Mouse (Mus musculus) limb, embryonic 15.5 days (tissue): ENCODE measurements at regions not wholly inside any gene's neighbourhood (a gene's known extent, or its start where the extent isn't known, plus 50 kb on each side); places are given as distances from the start of the nearest gene placed in this dataset.
"Not testable (repeated sequence)": the region's sequence is repeated elsewhere in the genome, so short reads cannot be mapped to it uniquely, and the experiment has no call there.

ENCODE experiments used
- ATAC-seq: fragments of 200-750 bp; cut with Nextera tagmentation; 2 replicates; pipeline ENCODE4 v1.8.0; 2017; ENCODE audit warnings: low read depth, moderate TSS enrichment; ENCODE audit not compliant: insufficient number of reproducible peaks, low FRiP score, low TSS enrichment
- H3K27ac ChIP-seq: fragments of 300-500 bp; sonication (generic); 2 replicates; pipeline ENCODE4 v1.5.1; 2015; ENCODE audit warnings: moderate library complexity, mild to moderate bottlenecking, inconsistent platforms
- H3K27me3 ChIP-seq: fragments of 300-500 bp; sonication (generic); 2 replicates; pipeline ENCODE4 v1.6.1; 2015; ENCODE audit warnings: inconsistent platforms
- H3K36me3 ChIP-seq: fragments of 300-500 bp; sonication (generic); 2 replicates; pipeline ENCODE4 v1.6.1; 2015; ENCODE audit warnings: inconsistent platforms
- H3K4me1 ChIP-seq: fragments of 300-500 bp; sonication (generic); 2 replicates; pipeline ENCODE4 v1.6.1; 2015; ENCODE audit warnings: inconsistent platforms
- H3K4me2 ChIP-seq: fragments of 300-500 bp; sonication (generic); 2 replicates; pipeline ENCODE4 v1.6.1; 2015; ENCODE audit warnings: mild to moderate bottlenecking, inconsistent platforms
- H3K4me3 ChIP-seq: fragments of 300-500 bp; sonication (generic); 2 replicates; pipeline ENCODE4 v1.5.1; 2015; ENCODE audit warnings: mild to moderate bottlenecking, inconsistent platforms
- H3K9ac ChIP-seq: fragments of 300-500 bp; sonication (generic); 2 replicates; pipeline ENCODE4 v1.6.1; 2015; ENCODE audit warnings: inconsistent platforms
- H3K9me3 ChIP-seq: fragments of 300-500 bp; sonication (generic); 2 replicates; pipeline ENCODE4 v1.6.1; 2016; ENCODE audit warnings: inconsistent platforms
- WGBS: fragments of 180-500 bp; shearing (Covaris S2); methylation state at CpG from one replicate; pipeline ENCODE4 v1.1.7; 2015; 5-methylcytosine and 5-hydroxymethylcytosine counted together

DNA sequence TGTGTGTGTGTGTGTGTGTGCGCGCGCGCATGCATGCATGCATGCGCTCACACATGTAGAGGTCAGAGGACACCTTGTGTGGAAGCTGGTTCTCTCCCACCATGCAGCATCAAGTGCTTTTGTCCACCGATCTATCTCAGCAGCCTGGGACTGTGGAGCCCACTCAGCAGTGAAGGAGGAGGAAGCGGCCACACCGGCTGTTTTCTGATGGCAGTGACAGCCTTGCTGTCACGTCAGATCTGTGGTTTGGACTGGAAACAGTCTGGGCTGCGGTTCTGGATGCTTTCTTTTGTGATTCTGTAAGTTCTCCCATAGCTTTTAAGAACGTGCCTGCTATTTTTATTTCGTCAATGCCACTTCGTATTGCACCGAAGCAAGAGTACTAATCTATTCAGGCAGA is 84.0 kb upstream of the Arl4c start:
- ATAC-seq, result no peak
- WGBS, result 90% methylated on average over 14 of the region's 14 CpGs
- Histone ChIP-seq H3K9me3 (no peaks in the 10 kb centered on the region), H3K4me2 (no peak overlapping the region), H3K27ac (no peak overlapping the region), H3K4me3 (no peak overlapping the region), H3K4me1 (no peaks in the 10 kb centered on the region), H3K9ac (no peak overlapping the region), H3K27me3 (no peaks in the 10 kb centered on the region), H3K36me3 (no peaks in the 10 kb centered on the region)

DNA sequence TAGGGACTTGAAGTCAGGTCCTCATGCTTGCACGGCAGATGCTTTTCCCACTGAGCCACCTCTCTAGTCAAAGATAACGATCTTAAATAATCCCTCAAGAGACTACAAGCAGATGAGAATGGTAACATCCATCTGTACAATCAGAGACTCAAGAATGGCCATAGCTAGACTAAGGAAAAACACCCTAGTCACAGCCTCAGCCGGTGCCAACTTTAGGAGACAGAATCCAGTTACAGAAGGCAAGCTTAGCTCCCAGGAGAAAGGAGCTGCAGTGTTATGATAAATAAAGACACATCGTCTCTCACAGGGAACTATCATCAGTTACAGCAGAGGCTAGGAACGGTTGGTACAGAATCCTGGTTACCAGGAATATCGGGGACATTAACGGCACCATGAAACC is 88.7 kb upstream of the Arl4c start:
- Histone ChIP-seq H3K4me1 (no peaks in the 10 kb centered on the region), H3K36me3 (no peaks in the 10 kb centered on the region), H3K27ac (no peak overlapping the region), H3K4me2 (no peak overlapping the region), H3K27me3 (no peaks in the 10 kb centered on the region), H3K9me3 (no peaks in the 10 kb centered on the region), H3K4me3 (no peak overlapping the region), H3K9ac (no peak overlapping the region)
- no peak for ATAC-seq
- WGBS, result 82% methylated on average over 7 of the region's 7 CpGs

DNA sequence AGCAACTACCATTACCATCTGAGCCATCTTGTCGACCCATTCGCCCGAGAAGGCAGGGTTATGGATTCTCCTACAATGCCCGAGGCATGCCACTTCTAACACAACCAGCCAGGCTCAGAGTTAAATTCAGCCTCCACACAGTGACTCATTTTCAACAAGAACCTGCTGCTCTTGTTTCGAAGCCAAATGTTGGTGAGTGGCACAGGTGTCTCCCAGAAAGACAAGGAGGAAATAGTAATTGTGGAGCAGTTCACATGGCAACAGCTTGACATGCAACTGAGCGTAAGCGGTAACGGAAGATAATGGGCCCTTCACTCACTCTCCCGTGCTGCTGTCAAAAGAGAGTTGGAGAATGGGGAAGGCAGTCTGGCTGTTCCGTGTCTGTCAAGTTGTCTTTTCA is 92.9 kb upstream of the Arl4c start:
- 78% methylated on average over 10 of the region's 10 CpGs for WGBS
- H3K4me3 ChIP-seq, result no peak overlapping the region
- H3K27me3 ChIP-seq, result no peaks in the 10 kb centered on the region
- H3K4me2 ChIP-seq, result no peak overlapping the region
- no peaks in the 10 kb centered on the region for H3K4me1 ChIP-seq
- H3K9ac ChIP-seq, result no peak overlapping the region
- no peak overlapping the region for H3K27ac ChIP-seq
- no peak for ATAC-seq
- H3K36me3 ChIP-seq, result no peaks in the 10 kb centered on the region
- no peaks in the 10 kb centered on the region for H3K9me3 ChIP-seq

DNA sequence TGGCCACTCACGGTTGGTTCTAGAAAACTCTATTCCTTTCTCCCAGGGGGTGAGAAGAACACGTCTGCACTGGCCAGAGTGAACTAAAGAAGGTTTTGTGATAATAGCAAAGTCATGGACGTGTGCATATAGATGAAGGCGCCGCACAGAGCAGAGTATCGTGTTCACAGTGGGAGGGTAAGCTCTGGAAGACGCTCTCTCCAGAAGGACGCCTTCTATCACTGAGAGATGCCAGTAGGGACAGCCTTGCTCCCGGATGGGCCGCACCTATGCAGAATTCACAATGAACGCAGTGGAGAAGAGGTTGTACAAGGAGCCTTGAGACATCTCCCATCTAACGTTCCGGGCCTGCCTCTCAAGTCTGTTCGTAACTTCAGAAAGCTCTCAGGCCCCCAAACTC is 96.5 kb upstream of the Arl4c start:
- Histone ChIP-seq H3K4me1 (0 out of 2 replicates have a peak, but pooled peaks cover 2% of the 10 kb centered on the region), H3K4me3 (no peak overlapping the region), H3K27me3 (no peaks in the 10 kb centered on the region), H3K9ac (no peak overlapping the region), H3K9me3 (no peaks in the 10 kb centered on the region), H3K27ac (no peak overlapping the region), H3K36me3 (no peaks in the 10 kb centered on the region), H3K4me2 (no peak overlapping the region)
- WGBS, result 79% methylated on average over 14 of the region's 14 CpGs
- no peak for ATAC-seq

- Histone ChIP-seq H3K4me1 (0 out of 2 replicates have a peak, but pooled peaks cover 2% of the 10 kb centered on the region), H3K27me3 (no peaks in the 10 kb centered on the region), H3K9me3 (no peaks in the 10 kb centered on the region), H3K36me3 (no peaks in the 10 kb centered on the region), H3K4me2 (no peak overlapping the region), H3K4me3 (no peak overlapping the region), H3K9ac (no peak overlapping the region), H3K27ac (no peak overlapping the region)
- 44% methylated on average over 8 of the region's 8 CpGs for WGBS
- no peak for ATAC-seq
Observed at GRCm38 (mm10) chr1:88798874-88799273, 96.9 kb upstream of the Arl4c start.

GRCm38 (mm10) chr1:88799343-88799742 is 97.3 kb upstream of the Arl4c start:
- Histone ChIP-seq H3K9me3 (no peaks in the 10 kb centered on the region), H3K27me3 (no peaks in the 10 kb centered on the region), H3K4me1 (0 out of 2 replicates have a peak, but pooled peaks cover 2% of the 10 kb centered on the region), H3K36me3 (no peaks in the 10 kb centered on the region), H3K27ac (no peak overlapping the region), H3K4me2 (no peak overlapping the region), H3K9ac (no peak overlapping the region), H3K4me3 (no peak overlapping the region)
- 56% methylated on average over 7 of the region's 7 CpGs for WGBS
- ATAC-seq, result no peak

- ATAC-seq, result no peak
Observed at GRCm38 (mm10) chr1:88799789-88800188, 97.8 kb upstream of the Arl4c start.

GRCm38 (mm10) chr1:88800411-88800810 is 98.4 kb upstream of the Arl4c start:
- no peaks in the 10 kb centered on the region for H3K27me3 ChIP-seq
- H3K4me3 ChIP-seq, result no peak overlapping the region
- WGBS, result 44% methylated on average over 5 of the region's 5 CpGs
- ATAC-seq, result no peak
- 0 out of 2 replicates have a peak, but pooled peaks cover 2% of the 10 kb centered on the region for H3K4me1 ChIP-seq
- no peaks in the 10 kb centered on the region for H3K36me3 ChIP-seq
- H3K27ac ChIP-seq, result no peak overlapping the region
- H3K9me3 ChIP-seq, result no peaks in the 10 kb centered on the region
- no peak overlapping the region for H3K9ac ChIP-seq
- H3K4me2 ChIP-seq, result no peak overlapping the region

More at GRCm38 (mm10) chr1:88799789-88800188, 97.8 kb upstream of the Arl4c start:
- no peaks in the 10 kb centered on the region for H3K9me3 ChIP-seq
- H3K36me3 ChIP-seq, result no peaks in the 10 kb centered on the region
- no peak overlapping the region for H3K27ac ChIP-seq
- 0 out of 2 replicates have a peak, but pooled peaks cover 2% of the 10 kb centered on the region for H3K4me1 ChIP-seq
- H3K4me3 ChIP-seq, result no peak overlapping the region
- H3K9ac ChIP-seq, result no peak overlapping the region
- H3K27me3 ChIP-seq, result no peaks in the 10 kb centered on the region
- no peak overlapping the region for H3K4me2 ChIP-seq
- WGBS, result 64% methylated on average over 8 of the region's 8 CpGs

GRCm38 (mm10) chr1:88801151-88801550 is 99.1 kb upstream of the Arl4c start:
- H3K4me1 ChIP-seq, H3K27ac ChIP-seq, H3K4me3 ChIP-seq, H3K4me2 ChIP-seq, H3K9me3 ChIP-seq, H3K9ac ChIP-seq, H3K36me3 ChIP-seq, ATAC-seq, H3K27me3 ChIP-seq: not testable (repeated sequence)

GRCm38 (mm10) chr1:88806960-88807359 is 104.9 kb upstream of the Arl4c start:
- Histone ChIP-seq H3K4me2 (no peak overlapping the region), H3K4me3 (no peak overlapping the region), H3K9ac (no peak overlapping the region), H3K27me3 (no peaks in the 10 kb centered on the region), H3K4me1 (peaks cover 5% of the 10 kb centered on the region; the same call in 1 of the 2 replicates), H3K9me3 (no peaks in the 10 kb centered on the region), H3K36me3 (no peaks in the 10 kb centered on the region), H3K27ac (no peak overlapping the region)
- 57% methylated on average over 6 of the region's 6 CpGs for WGBS
- ATAC-seq, result no peak

- no peak for ATAC-seq
Observed at GRCm38 (mm10) chr1:88807901-88808300, 105.9 kb upstream of the Arl4c start.

DNA sequence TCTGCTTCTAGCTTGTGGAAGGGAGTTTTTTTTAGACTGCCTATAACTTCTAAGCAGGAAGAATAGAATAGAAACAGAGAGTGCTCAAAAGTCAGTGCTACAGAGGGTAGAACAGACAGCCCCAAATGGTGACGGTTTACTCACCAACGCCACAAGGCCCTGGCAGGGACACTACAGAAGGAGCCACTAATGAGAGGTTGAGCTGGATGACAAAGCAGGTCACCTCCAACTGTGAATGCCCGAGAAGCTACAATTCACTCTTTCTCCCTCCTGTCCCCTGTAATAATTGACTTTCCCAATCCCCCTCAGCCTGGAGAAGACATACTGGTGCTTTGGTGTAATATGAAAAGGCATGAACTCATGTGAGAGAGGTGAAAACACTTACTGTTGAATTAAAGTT is 106.5 kb upstream of the Arl4c start:
- Histone ChIP-seq H3K27me3 (no peaks in the 10 kb centered on the region), H3K4me1 (peaks cover 5% of the 10 kb centered on the region; the same call in 1 of the 2 replicates), H3K4me2 (no peak overlapping the region), H3K9me3 (no peaks in the 10 kb centered on the region), H3K9ac (no peak overlapping the region), H3K27ac (no peak overlapping the region), H3K4me3 (no peak overlapping the region), H3K36me3 (no peaks in the 10 kb centered on the region)
- 74% methylated on average over 3 of the region's 3 CpGs for WGBS
- ATAC-seq, result no peak

More at GRCm38 (mm10) chr1:88807901-88808300, 105.9 kb upstream of the Arl4c start:
- no peaks in the 10 kb centered on the region for H3K9me3 ChIP-seq
- no peak overlapping the region for H3K4me2 ChIP-seq
- no peaks in the 10 kb centered on the region for H3K36me3 ChIP-seq
- no peak overlapping the region for H3K27ac ChIP-seq
- H3K4me3 ChIP-seq, result no peak overlapping the region
- H3K9ac ChIP-seq, result no peak overlapping the region
- peaks cover 5% of the 10 kb centered on the region; the same call in 1 of the 2 replicates for H3K4me1 ChIP-seq
- 87% methylated on average over 6 of the region's 6 CpGs for WGBS
- no peaks in the 10 kb centered on the region for H3K27me3 ChIP-seq

- no peak for ATAC-seq
- Histone ChIP-seq H3K4me3 (no peak overlapping the region), H3K4me2 (no peak overlapping the region), H3K27me3 (no peaks in the 10 kb centered on the region), H3K9ac (no peak overlapping the region), H3K27ac (no peak overlapping the region), H3K9me3 (no peaks in the 10 kb centered on the region), H3K36me3 (no peaks in the 10 kb centered on the region), H3K4me1 (peaks cover 5% of the 10 kb centered on the region; the same call in 1 of the 2 replicates)
- 41% methylated on average over 2 of the region's 2 CpGs for WGBS
Observed at GRCm38 (mm10) chr1:88809756-88810155, 107.7 kb upstream of the Arl4c start.
